Mouse (Mus musculus) hindbrain, embryonic 15.5 days (tissue): ENCODE results near the gene Notch1. TPM values are rescaled to one million over a fixed set of nuclear protein-coding genes. Genes with fewer than 3 reads are reported as not detected.

Source experiments
- ATAC-seq: fragments of 200-750 bp; cut with Nextera tagmentation; 2 replicates; pipeline ENCODE4 v1.8.0; 2017; ENCODE audit warnings: low read depth, moderate number of reproducible peaks, moderate TSS enrichment; ENCODE audit not compliant: low FRiP score
- H3K27ac ChIP-seq: fragments of 300-500 bp; sonication (generic); replicated peaks from 2 replicates; pipeline ENCODE4 v1.5.1; 2015; ENCODE audit warnings: mild to moderate bottlenecking, inconsistent platforms
- H3K27me3 ChIP-seq: fragments of 300-500 bp; sonication (generic); 2 replicates; pipeline ENCODE4 v1.6.1; 2015; ENCODE audit warnings: control low read depth, inconsistent platforms
- H3K36me3 ChIP-seq: fragments of 300-500 bp; sonication (generic); 2 replicates; pipeline ENCODE4 v1.6.1; 2015; ENCODE audit warnings: control low read depth, inconsistent platforms
- H3K4me1 ChIP-seq: fragments of 300-500 bp; sonication (generic); replicated peaks from 2 replicates; pipeline ENCODE4 v1.6.1; 2015; ENCODE audit warnings: control low read depth, inconsistent platforms
- H3K4me2 ChIP-seq: fragments of 300-500 bp; sonication (generic); 2 replicates; pipeline ENCODE4 v1.6.1; 2015; ENCODE audit warnings: moderate library complexity, mild to moderate bottlenecking, inconsistent platforms
- H3K4me3 ChIP-seq: fragments of 300-500 bp; sonication (generic); 2 replicates; pipeline ENCODE4 v1.5.1; 2015; ENCODE audit warnings: mild to moderate bottlenecking, inconsistent platforms
- H3K9ac ChIP-seq: fragments of 300-500 bp; sonication (generic); 2 replicates; pipeline ENCODE4 v1.6.1; 2015; ENCODE audit warnings: inconsistent platforms
- H3K9me3 ChIP-seq: fragments of 300-500 bp; sonication (generic); 2 replicates; pipeline ENCODE4 v1.6.1; 2016; ENCODE audit warnings: control low read depth, inconsistent platforms
- WGBS: fragments of 180-500 bp; shearing (Covaris S2); methylation state at CpG from one replicate; pipeline ENCODE4 v1.1.7; 2015; 5-methylcytosine and 5-hydroxymethylcytosine counted together
- polyA plus RNA-seq: library from polyadenylated mRNA; unstranded; fragments of >200 nt; fragmentation: Nextera tagmentation; extraction: Ambion mirVana; gene quantifications from 2 replicates; pipeline ENCODE4 v1.2.1, GENCODE M21; 2015

Gene Notch1
- polyA plus RNA-seq, 1 experiment from 2014 or later = 16.3 TPM

- no peak for ATAC-seq
- no peak overlapping the region for H3K4me2 ChIP-seq
- H3K36me3 ChIP-seq = no peaks in the 10 kb centered on the region
- no peaks in the 10 kb centered on the region for H3K9me3 ChIP-seq
- H3K27me3 ChIP-seq = peaks cover 21% of the 10 kb centered on the region
- H3K4me1 ChIP-seq = peaks cover 45% of the 10 kb centered on the region
- no peak overlapping the region for H3K9ac ChIP-seq
- 82% methylated on average over 3 of the region's 3 CpGs for WGBS
- peak overlapping the region; percentile 68 for H3K27ac ChIP-seq
- H3K4me3 ChIP-seq = no peak overlapping the region
These were observed 9.7 kb downstream of the Notch1 start for GRCm38 (mm10) chr2:26506746-26507280.

DNA sequence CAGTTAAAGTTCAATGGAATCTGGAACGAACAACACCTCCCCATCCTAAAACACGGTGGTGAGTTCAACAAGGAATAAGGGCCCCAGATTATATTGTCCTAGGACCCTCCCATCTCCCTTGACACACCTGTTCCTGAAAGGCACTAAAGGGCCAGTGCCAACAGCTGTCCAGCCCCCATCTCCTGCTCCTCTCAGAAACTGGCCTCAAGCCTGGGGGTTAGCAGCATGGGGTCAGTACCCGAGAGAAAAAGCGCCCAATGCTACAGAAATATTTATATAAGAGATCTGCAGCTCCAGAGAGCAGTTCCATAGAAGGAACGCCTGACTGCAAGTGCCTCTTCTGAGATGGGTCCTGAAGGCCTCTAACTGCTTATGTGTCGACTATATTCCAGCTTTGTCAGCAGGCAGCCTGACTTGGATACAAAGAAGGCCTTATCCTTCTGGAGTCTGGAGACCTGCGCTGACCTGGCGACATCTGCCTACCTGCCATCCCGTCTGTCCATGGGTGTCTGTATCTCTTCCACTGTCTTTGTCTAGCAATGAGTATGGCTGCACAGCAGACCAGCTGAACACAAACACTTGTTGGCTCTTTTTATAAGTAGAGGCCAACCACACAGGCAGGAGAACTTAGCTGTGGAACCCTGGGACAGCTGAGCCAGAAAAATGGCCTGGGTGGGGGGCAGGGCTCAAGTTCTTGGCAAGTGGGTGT, 11.5 kb downstream of the Notch1 start:
- H3K4me2 ChIP-seq = peak overlapping the region; percentile 82; the same call in 1 of the 2 replicates
- H3K4me1 ChIP-seq = peaks cover 64% of the 10 kb centered on the region
- H3K9ac ChIP-seq = no peak overlapping the region
- no peak overlapping the region for H3K4me3 ChIP-seq
- ATAC-seq = no peak
- no peaks in the 10 kb centered on the region for H3K36me3 ChIP-seq
- 65% methylated on average over 9 of the region's 9 CpGs for whole genome bisulfite sequencing
- no peaks in the 10 kb centered on the region for H3K9me3 ChIP-seq
- peaks cover 21% of the 10 kb centered on the region for H3K27me3 ChIP-seq
- peak overlapping the region; percentile 74; the same call in 1 of the 2 replicates for H3K27ac ChIP-seq

GRCm38 (mm10) chr2:26503661-26504575, 12.5 kb downstream of the Notch1 start:
- no peaks in the 10 kb centered on the region for H3K9me3 ChIP-seq
- H3K4me1 ChIP-seq = peaks cover 74% of the 10 kb centered on the region
- H3K27me3 ChIP-seq = peaks cover 21% of the 10 kb centered on the region
- H3K27ac ChIP-seq = peak overlapping the region; percentile 88
- peak overlapping the region; percentile 60 for H3K9ac ChIP-seq
- peak; percentile 57 for ATAC-seq
- H3K4me3 ChIP-seq = peak overlapping the region; percentile 59
- WGBS = 1% methylated on average over 57 of the region's 59 CpGs
- H3K4me2 ChIP-seq = peak overlapping the region; percentile 82
- H3K36me3 ChIP-seq = no peaks in the 10 kb centered on the region

DNA sequence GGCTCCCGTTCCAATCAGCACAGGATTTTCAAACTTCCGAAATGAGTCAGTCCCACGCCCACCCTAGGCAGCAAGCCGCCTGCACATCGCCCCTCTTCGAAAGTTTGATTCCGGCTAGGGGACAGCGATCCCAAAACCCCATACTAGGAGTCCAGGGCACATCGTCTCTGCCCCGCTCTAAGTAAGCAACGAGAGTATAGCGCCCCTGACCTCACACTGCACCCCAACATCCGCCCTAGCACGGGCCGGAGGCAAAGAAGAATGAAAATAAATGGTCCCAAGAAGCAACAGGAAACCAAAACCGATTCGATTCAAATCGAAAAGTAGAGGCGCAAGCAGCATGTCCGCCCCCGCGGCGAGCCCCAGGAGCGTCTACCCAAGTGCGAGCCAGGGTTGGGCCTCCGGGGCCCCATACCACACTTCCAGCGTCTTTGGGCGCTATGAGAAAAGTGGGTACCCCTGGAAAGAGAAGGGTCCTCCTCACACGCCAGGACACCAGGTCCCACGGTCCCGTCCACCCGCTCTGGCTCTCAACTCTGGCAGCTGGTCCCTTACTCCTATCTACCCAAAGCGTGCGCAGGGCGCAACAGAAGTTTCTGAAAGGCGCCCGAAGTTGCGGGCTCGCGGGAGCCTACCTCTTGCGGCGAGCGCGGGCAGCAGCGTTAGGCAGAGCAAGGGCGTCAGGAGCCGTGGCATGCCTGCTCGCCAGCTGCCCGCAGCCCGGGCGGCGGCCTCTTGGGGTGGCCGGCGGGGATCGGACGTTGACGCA, 13.4 kb downstream of the Notch1 start:
- ATAC-seq = no peak
- Histone ChIP-seq H3K27me3 (peaks cover 21% of the 10 kb centered on the region), H3K36me3 (no peaks in the 10 kb centered on the region), H3K9me3 (no peaks in the 10 kb centered on the region), H3K4me2 (peak overlapping the region; percentile 82), H3K27ac (peak overlapping the region; percentile 88), H3K4me3 (peak overlapping the region; percentile 59), H3K4me1 (peaks cover 82% of the 10 kb centered on the region), H3K9ac (peak overlapping the region; percentile 60)
- under 1% methylated on average over 57 of the region's 57 CpGs for WGBS

DNA sequence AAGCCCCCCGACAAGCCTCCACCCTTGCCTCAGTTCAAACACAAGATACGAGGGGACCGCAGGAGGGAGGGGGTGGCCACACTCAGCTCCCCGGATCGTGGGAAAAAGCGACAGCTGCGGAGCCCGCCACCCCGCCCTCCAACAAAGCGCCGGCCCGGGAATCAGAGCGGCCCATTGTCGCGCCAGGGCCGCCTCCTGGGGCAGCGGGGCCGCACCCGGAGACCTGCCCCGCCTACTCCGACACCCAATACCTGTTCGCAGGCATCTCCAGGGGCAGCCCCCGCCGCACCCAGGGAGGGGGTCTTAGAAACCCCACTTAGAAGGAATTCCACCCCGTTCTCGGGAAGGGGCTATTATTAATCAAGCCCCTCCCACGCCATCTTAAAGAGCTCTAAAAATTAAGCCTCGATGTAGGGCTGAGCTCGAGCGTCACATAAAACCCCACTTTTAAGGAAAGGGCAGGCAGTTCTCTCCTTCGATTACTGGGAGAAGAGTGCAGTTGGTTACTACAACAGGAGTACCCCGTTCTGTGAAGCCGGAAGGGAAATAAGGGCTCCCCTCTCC, 14.1 kb downstream of the Notch1 start:
- Histone ChIP-seq H3K4me2 (peak overlapping the region; percentile 82), H3K27ac (peak overlapping the region; percentile 88), H3K4me1 (peaks cover 87% of the 10 kb centered on the region), H3K9ac (peak overlapping the region; percentile 60), H3K27me3 (peaks cover 21% of the 10 kb centered on the region), H3K36me3 (no peaks in the 10 kb centered on the region), H3K9me3 (no peaks in the 10 kb centered on the region), H3K4me3 (peak overlapping the region; percentile 59)
- under 1% methylated on average over 33 of the region's 33 CpGs for WGBS
- 0 out of 2 replicates have a peak, but pooled peaks have one; percentile 14 for ATAC-seq

- ATAC-seq = peak; percentile 35; the same call in 1 of the 2 replicates
- 1% methylated on average over 15 of the region's 15 CpGs for WGBS
- peaks cover 87% of the 10 kb centered on the region for H3K4me1 ChIP-seq
These were observed 14.8 kb downstream of the Notch1 start for GRCm38 (mm10) chr2:26501651-26502141.

DNA sequence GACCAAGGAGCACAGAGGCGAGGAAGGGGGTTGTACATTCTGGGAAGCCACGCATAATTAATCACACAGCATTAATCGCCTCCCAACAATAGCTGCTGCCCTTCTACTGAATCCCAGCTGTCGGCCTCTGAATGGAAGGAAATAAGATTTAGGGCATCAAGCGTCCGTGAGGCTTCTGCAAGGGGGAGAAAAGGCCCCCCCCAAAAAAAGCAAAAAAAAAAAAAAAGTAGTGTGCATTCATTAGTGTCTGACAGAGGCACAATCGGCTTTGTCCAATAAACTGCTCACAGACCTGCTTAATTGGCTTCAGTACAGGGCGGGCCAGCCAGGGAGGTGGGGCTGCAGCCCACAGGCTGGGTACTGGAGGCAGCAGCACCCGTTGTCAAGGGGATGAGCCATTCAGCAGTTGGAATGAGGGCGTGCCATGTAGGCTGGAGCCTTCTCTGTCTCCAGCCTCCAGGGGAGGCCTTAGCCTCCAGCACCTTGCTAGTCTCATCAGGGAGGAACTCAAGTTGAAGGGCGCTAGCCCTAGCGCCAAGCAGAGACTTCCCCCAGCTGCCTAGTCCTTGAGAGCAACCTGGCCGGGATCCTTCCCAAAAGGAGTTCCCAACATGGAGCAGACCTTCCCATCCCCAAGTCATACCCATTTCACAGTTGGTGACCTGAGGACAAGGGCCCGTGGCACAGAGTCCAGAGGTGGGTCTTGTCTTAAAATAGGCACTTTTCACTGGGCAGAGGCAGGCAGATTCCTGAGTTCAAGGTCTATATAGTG, 15.7 kb downstream of the Notch1 start:
- peak overlapping the region; percentile 82 for H3K4me2 ChIP-seq
- H3K4me3 ChIP-seq = peak overlapping the region; percentile 59
- H3K27ac ChIP-seq = peak overlapping the region; percentile 88
- peak; percentile 85 for ATAC-seq
- H3K27me3 ChIP-seq = peaks cover 21% of the 10 kb centered on the region
- no peaks in the 10 kb centered on the region for H3K36me3 ChIP-seq
- 7% methylated on average over 14 of the region's 14 CpGs for WGBS
- H3K4me1 ChIP-seq = peaks cover 93% of the 10 kb centered on the region
- 0 out of 2 replicates have a peak overlapping the region, but pooled peaks have one; percentile 11 for H3K9ac ChIP-seq
- H3K9me3 ChIP-seq = no peaks in the 10 kb centered on the region

More at GRCm38 (mm10) chr2:26501651-26502141, 14.8 kb downstream of the Notch1 start:
- H3K27ac ChIP-seq = peak overlapping the region; percentile 88
- peak overlapping the region; percentile 59 for H3K4me3 ChIP-seq
- H3K9ac ChIP-seq = peak overlapping the region; percentile 60
- peak overlapping the region; percentile 82 for H3K4me2 ChIP-seq
- no peaks in the 10 kb centered on the region for H3K36me3 ChIP-seq
- no peaks in the 10 kb centered on the region for H3K9me3 ChIP-seq
- peaks cover 21% of the 10 kb centered on the region for H3K27me3 ChIP-seq

DNA sequence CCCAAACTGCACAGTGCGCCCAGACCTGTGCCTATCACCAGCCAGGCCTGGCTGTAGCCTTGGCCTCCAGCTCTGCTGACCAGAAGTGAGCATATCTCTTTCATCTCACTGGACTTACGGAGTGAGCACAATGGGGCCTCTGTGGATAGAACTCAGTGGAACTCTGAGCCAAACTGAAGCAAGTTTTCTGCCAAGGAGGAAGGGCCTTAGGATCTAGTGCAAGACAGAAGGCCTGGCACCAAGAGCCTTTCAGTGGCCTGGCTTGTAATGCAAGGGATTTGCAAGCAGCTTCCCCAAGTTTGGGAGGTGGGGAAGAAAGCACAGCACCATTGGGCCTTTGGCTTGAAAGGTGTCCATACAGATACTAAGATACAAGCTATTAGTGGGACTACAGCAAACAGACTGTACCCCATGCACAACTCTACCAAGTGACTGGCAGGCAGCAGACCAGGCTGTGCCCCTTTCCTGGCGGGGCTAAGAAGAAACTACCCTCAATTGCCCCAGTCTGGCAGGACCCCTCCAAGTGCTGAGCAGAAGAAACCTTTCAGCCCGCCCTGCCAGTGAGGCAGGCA, 16.4 kb downstream of the Notch1 start:
- ATAC-seq = peak; percentile 28
- peaks cover 21% of the 10 kb centered on the region for H3K27me3 ChIP-seq
- H3K4me1 ChIP-seq = peaks cover 99% of the 10 kb centered on the region
- no peaks in the 10 kb centered on the region for H3K36me3 ChIP-seq
- no peak overlapping the region for H3K4me3 ChIP-seq
- WGBS = 35% methylated on average over 4 of the region's 4 CpGs
- H3K27ac ChIP-seq = peak overlapping the region; percentile 88
- no peaks in the 10 kb centered on the region for H3K9me3 ChIP-seq
- 0 out of 2 replicates have a peak overlapping the region, but pooled peaks have one; percentile 11 for H3K9ac ChIP-seq
- peak overlapping the region; percentile 82 for H3K4me2 ChIP-seq

- WGBS = 62% methylated on average over 8 of the region's 8 CpGs
- Histone ChIP-seq H3K27ac (peak overlapping the region; percentile 88), H3K4me2 (peak overlapping the region; percentile 82), H3K36me3 (no peaks in the 10 kb centered on the region), H3K27me3 (peaks cover 7% of the 10 kb centered on the region; the same call in 1 of the 2 replicates), H3K4me1 (peaks cover 94% of the 10 kb centered on the region), H3K4me3 (no peak overlapping the region), H3K9ac (no peak overlapping the region), H3K9me3 (no peaks in the 10 kb centered on the region)
- no peak for ATAC-seq
These were observed 17.8 kb downstream of the Notch1 start for GRCm38 (mm10) chr2:26498694-26499093.
